ENCODE assay signal across 18 mouse cellular contexts in the genomic region with DNA sequence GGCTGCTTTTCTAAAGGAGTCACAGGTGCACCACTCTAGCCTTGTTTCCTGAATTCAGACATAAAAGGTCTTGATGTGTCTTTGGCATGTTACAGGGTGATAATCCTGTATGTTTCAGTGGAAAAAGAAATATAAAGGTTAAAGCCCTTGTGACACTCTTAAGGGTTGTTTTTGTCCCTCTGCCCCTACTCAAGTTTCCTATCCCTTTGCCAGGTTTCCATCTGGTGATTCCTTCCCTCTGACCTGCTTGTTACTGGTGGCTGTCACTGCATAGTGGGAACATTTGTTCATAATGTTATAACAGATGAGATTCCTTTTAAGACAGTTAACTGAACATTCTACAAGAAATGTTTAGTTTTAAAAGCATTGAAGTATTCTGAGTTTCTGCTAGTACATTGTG. TPM values are rescaled to one million over a fixed set of nuclear protein-coding genes. Genes with fewer than 3 reads are reported as not detected.
DNase-seq lines count a peak whose midpoint lies in the region; ATAC-seq and TF ChIP-seq lines count a peak whose summit lies in the region.
"Had no signal": no experiment of that assay in that cellular context is flagged by ENCODE, and none has a peak within 500 bp of the region (broad histone marks: within the 10 kb centered on the region; RNA-seq: fewer than 3 reads in every experiment).

No protein-coding gene starts in this region.

- no peak overlapping the region; the same call in 1 of the 2 replicates for H3K4me3 ChIP-seq in gastrocnemius, adult 2 months
- H3K4me3 ChIP-seq: embryonic facial prominence, embryonic 10.5 days; embryonic facial prominence, embryonic 12.5 days; forebrain, embryonic 13.5 days; forebrain, embryonic 15.5 days had no signal

- no peak for DNase-seq in gastrocnemius, adult 2 months
- DNase-seq in gastrocnemius, adult 8-10 months (ENCODE audit: low spot score in 2 of 2) = no peak
- DNase-seq in adipocyte (ENCODE audit: low spot score) = peak; percentile 74
- DNase-seq in skeletal muscle tissue, adult 2 months (ENCODE audit: low read depth, low spot score) = peak; percentile 72
- DNase-seq: adrenal gland, adult 8-10 months; adrenal gland, postnatal 14 days; adrenal gland, postnatal 36 days; cerebellum, adult 11 months; cerebellum, adult 18-20 months; cerebellum, adult 8-10 months; cerebellum, postnatal 10 days; cerebellum, postnatal 25 days; forebrain, postnatal 0 days had no signal

- intact Hi-C loops in gastrocnemius, adult 2 months (cut with DNase I) = loop anchor here (5.0 kb wide), 1 partner anchor 77 kb away; a partner anchor contains a TSS

- ATAC-seq in cerebellum, adult (ENCODE audit: insufficient number of reproducible peaks, low FRiP score, low TSS enrichment) = no peak
- ATAC-seq: forebrain, embryonic 13.5 days; forebrain, embryonic 15.5 days; forebrain, postnatal 0 days had no signal

- no peak for TF ChIP-seq CTCF in gastrocnemius, adult 2 months (IDR thresholded peaks at IDR 0.05)

- H3K27ac ChIP-seq in gastrocnemius, adult 2 months = peak overlapping the region; percentile 88
- H3K27ac ChIP-seq: embryonic facial prominence, embryonic 10.5 days; embryonic facial prominence, embryonic 12.5 days; forebrain, embryonic 13.5 days; forebrain, embryonic 15.5 days had no signal

RNA-seq across cellular contexts. Expression of a gene that starts 52.4 kb away (rescaled TPM):
- total RNA-seq in gastrocnemius, adult 2 months (2021) = 100 to 1,000 TPM; 273 to 325 TPM
- total RNA-seq in gastrocnemius, adult 8-10 months (2022) = 100 to 1,000 TPM; 286 to 317 (median 309) TPM

Comparison
In these comparisons a context has a peak if more than half of its experiments do, and no peak if none do; other contexts are left out.
1. DNase-seq: peak in adipocyte (single experiment) and skeletal muscle tissue, adult 2 months (single experiment); none in gastrocnemius, adult 2 months (single experiment) and gastrocnemius, adult 8-10 months (0 of 2).